Comparison of ENCODE assay signal across 8 mouse cellular contexts in the genomic region with DNA sequence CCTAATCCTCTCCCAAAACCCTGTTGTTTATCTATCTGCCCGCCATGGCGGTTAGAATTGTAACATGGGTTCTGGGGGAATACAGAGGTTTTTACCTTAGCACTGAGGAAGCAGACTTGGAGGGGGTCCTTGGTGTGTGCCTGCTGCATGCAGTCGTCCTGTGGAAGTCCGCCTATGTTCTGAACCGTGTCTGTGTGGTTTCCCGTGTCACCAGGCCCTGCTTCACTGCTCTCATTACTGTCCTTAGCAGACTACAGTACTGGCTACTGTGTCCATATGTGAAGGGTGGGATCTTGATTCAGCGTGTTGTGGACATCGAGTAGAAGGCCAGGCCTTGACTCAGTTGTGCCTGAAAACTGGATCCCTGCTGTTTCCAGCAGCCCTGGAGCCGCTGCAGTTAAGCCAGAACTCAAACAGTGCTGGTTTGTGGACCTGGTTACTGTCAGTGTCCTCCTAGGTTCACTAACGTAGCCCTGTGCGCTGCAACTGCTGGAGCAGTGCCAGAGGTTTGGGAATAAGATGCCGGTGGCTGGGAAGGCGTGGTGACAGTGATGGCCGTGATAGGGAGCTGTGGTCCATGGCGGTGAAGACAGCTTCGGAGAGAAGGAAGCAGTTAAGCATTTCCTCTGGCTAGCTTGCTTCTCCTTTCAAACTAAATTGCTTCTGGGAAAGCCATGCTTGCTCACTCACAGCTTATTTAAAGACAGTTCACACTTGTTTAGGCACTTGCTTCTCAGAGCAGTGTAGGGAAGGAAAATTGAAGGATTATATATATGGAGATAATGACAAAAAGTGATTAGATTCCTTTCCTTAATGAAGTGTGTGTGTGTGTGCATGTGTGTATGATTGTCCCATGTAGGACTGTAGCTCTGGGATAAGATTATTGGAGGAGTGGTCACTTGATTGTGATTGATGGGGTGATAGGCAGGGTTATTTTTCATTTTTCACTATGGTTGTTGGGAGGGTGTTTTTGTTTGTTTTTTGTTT. TPM values are rescaled to one million over a fixed set of nuclear protein-coding genes. Genes with fewer than 3 reads are reported as not detected.
DNase-seq lines count a peak whose midpoint lies in the region; ATAC-seq and TF ChIP-seq lines count a peak whose summit lies in the region.

No protein-coding gene starts in this region.

- 0 out of 2 replicates have a peak overlapping the region, but pooled peaks have one; percentile 7 for H3K4me2 ChIP-seq in heart, postnatal 0 days (ENCODE audit: low read depth, low read length)
- H3K4me2 ChIP-seq in midbrain, embryonic 16.5 days (ENCODE audit: low read length): no peak overlapping the region

- no peaks in the 10 kb centered on the region for H3K27me3 ChIP-seq in heart, postnatal 0 days (ENCODE audit: control insufficient read depth, insufficient read depth, low read length)
- no peaks in the 10 kb centered on the region for H3K27me3 ChIP-seq in limb, embryonic 10.5 days (ENCODE audit: low read depth, poor library complexity, severe bottlenecking)
- H3K27me3 ChIP-seq in midbrain, embryonic 16.5 days (ENCODE audit: control insufficient read depth, insufficient read depth, low read depth, low read length): no peaks in the 10 kb centered on the region

- H3K27ac ChIP-seq in heart, postnatal 0 days (ENCODE audit: low read depth): peak overlapping the region; percentile 47
- H3K27ac ChIP-seq in limb, embryonic 10.5 days: peak overlapping the region; percentile 66
- no peak overlapping the region for H3K27ac ChIP-seq in midbrain, embryonic 16.5 days (ENCODE audit: low read length)

- no peak for TF ChIP-seq EP300 in heart, postnatal 0 days (IDR thresholded peaks at IDR 0.05; ENCODE audit: low read depth)

- peaks cover 53% of the 10 kb centered on the region for H3K4me1 ChIP-seq in heart, postnatal 0 days (ENCODE audit: control insufficient read depth, insufficient read depth)
- H3K4me1 ChIP-seq in limb, embryonic 10.5 days: peaks cover 79% of the 10 kb centered on the region
- peaks cover 45% of the 10 kb centered on the region for H3K4me1 ChIP-seq in midbrain, embryonic 16.5 days (ENCODE audit: control insufficient read depth, insufficient read depth, low read length)

- no peak overlapping the region for H3K4me3 ChIP-seq in heart, postnatal 0 days (ENCODE audit: low read depth, low read length)
- H3K4me3 ChIP-seq in limb, embryonic 10.5 days: 0 out of 2 replicates have a peak overlapping the region, but pooled peaks have one; percentile 23
- H3K4me3 ChIP-seq in midbrain, embryonic 16.5 days (ENCODE audit: low read depth, low read length): no peak overlapping the region

- peak; percentile 42; the same call in 1 of the 2 replicates for ATAC-seq in heart, postnatal 0 days (ENCODE audit: insufficient read depth, low read depth)
- no peak for ATAC-seq in midbrain, embryonic 16.5 days

- no peaks in the 10 kb centered on the region for H3K36me3 ChIP-seq in heart, postnatal 0 days (replicated peaks; ENCODE audit: control insufficient read depth, insufficient read depth, low read length)
- no peaks in the 10 kb centered on the region for H3K36me3 ChIP-seq in limb, embryonic 10.5 days
- no peaks in the 10 kb centered on the region for H3K36me3 ChIP-seq in midbrain, embryonic 16.5 days (ENCODE audit: control insufficient read depth, insufficient read depth, low read length)

- H3K9ac ChIP-seq in heart, postnatal 0 days (replicated peaks; ENCODE audit: low read depth, low read length): no peak overlapping the region
- peak overlapping the region; percentile 27 for H3K9ac ChIP-seq in midbrain, embryonic 16.5 days (ENCODE audit: low read depth, low read length)

- TF ChIP-seq CTCF in heart, postnatal 0 days (IDR thresholded peaks at IDR 0.05; ENCODE audit: low read depth): no peak

- WGBS in heart, postnatal 0 days: 19% methylated on average over 16 of the region's 16 CpGs
- 21% methylated on average over 16 of the region's 16 CpGs for WGBS in limb, embryonic 10.5 days
- 22% methylated on average over 16 of the region's 16 CpGs for WGBS in midbrain, embryonic 16.5 days

- DNase-seq in heart, adult 11 months: peak; percentile 95
- no peak for DNase-seq in heart, postnatal 25 days (ENCODE audit: low spot score)
- DNase-seq in cerebellum, postnatal 36 days: peak; percentile 37 to 47
- DNase-seq in heart, postnatal 0 days (ENCODE audit: low spot score): no peak
- DNase-seq in limb, embryonic 10.5 days (ENCODE audit: low spot score): peak; percentile 62
- DNase-seq in frontal cortex, postnatal 25 days (ENCODE audit: low spot score in 2 of 2): no peak
- no peak for DNase-seq in left cerebral cortex, postnatal 25 days (ENCODE audit: low spot score in 2 of 2)

- intact Hi-C loops in heart, postnatal 25 days (cut with DNase I): no loop called here
- intact Hi-C loops in left cerebral cortex, postnatal 25 days (cut with DNase I): no loop called here

- H3K9me3 ChIP-seq in heart, postnatal 0 days (replicated peaks; ENCODE audit: control insufficient read depth, low read length): no peaks in the 10 kb centered on the region
- no peaks in the 10 kb centered on the region for H3K9me3 ChIP-seq in limb, embryonic 10.5 days (replicated peaks)
- no peaks in the 10 kb centered on the region for H3K9me3 ChIP-seq in midbrain, embryonic 16.5 days (replicated peaks; ENCODE audit: control insufficient read depth, low read length, poor library complexity, severe bottlenecking)

RNA-seq across cellular contexts. Expression of gene Ryk, which starts 6.4 kb away (rescaled TPM):
- 10 to 100 TPM; 39.4 to 41.8 TPM for total RNA-seq in heart, postnatal 25 days (2021)
- total RNA-seq in heart, postnatal 0 days (2014; rRNA removed; ENCODE audit: low replicate concordance): 60.2 and 66.1 TPM in 2 replicates
- 8.2 and 8.8 TPM in 2 replicates for polyA plus RNA-seq in heart, postnatal 0 days (2015; fragmentation: Nextera tagmentation; extraction: Ambion mirVana)
- 17.8 and 18.6 TPM in 2 replicates for polyA plus RNA-seq in limb, embryonic 10.5 days (2016; fragmentation: Nextera tagmentation; extraction: Ambion mirVana)
- 10.7 and 11.5 TPM in 2 replicates for polyA plus RNA-seq in midbrain, embryonic 16.5 days (2015; fragmentation: Nextera tagmentation; extraction: Ambion mirVana)
- total RNA-seq in left cerebral cortex, postnatal 25 days (2021): 10 to 100 TPM; 32.7 to 38.4 TPM

Comparison
In these comparisons a context has a peak if more than half of its experiments do, and no peak if none do; other contexts are left out.
1. DNase-seq: peak in heart, adult 11 months (single experiment), cerebellum, postnatal 36 days (2 of 2) and limb, embryonic 10.5 days (single experiment); none in heart, postnatal 25 days (single experiment), heart, postnatal 0 days (single experiment), frontal cortex, postnatal 25 days (0 of 2) and left cerebral cortex, postnatal 25 days (0 of 2).